Mouse (Mus musculus) small intestine, adult 2 months (tissue): ENCODE data around the gene Dnm1.

Experiments
- CTCF ChIP-seq: fragments of 200-500 bp; IDR thresholded peaks from 2 replicates; pipeline ENCODE4 v1.5.1; 2012; ENCODE audit warnings: low read depth, mild to moderate bottlenecking, control low read depth, inconsistent platforms, low read length, moderate library complexity, mixed read lengths; ENCODE audit not compliant: insufficient replicate concordance, insufficient read length; ENCODE audit errors: extremely low read depth
- POLR2A ChIP-seq: fragments of 200-500 bp; IDR thresholded peaks from 2 replicates; pipeline ENCODE4 v1.6.1; 2012; ENCODE audit warnings: low read depth, mild to moderate bottlenecking, control low read depth, inconsistent platforms, low read length, moderate library complexity

- TF ChIP-seq POLR2A: no peak
- no peak for TF ChIP-seq CTCF
Measured at GRCm38 (mm10) chr2:32387706-32388490, 34.8 kb upstream of the Dnm1 start, which contains the start of gene Lcn2.
